Mouse (Mus musculus) hindlimb bud, embryonic 11.5 days (tissue): ENCODE results near the gene Dusp6.

Experiments
- DNase-seq: peaks from one replicate; pipeline ENCODE4 v3.0.0-alpha.2; 2012; ENCODE audit warnings: low read depth, low spot score; ENCODE audit errors: extremely low spot score

Gene Dusp6

GRCm38 (mm10) chr10:99270406-99270805 lies 7.4 kb downstream of the Dusp6 start:
- DNase-seq = no peak

- DNase-seq = no peak
Measured at GRCm38 (mm10) chr10:99271016-99271415, 8.0 kb downstream of the Dusp6 start.

- no peak for DNase-seq
Measured at GRCm38 (mm10) chr10:99273006-99273405, 10.0 kb downstream of the Dusp6 start.

- DNase-seq = no peak
Measured at GRCm38 (mm10) chr10:99274640-99275039, 11.6 kb downstream of the Dusp6 start.

- DNase-seq = no peak
Measured at GRCm38 (mm10) chr10:99279067-99279880, 16.2 kb downstream of the Dusp6 start.

GRCm38 (mm10) chr10:99283981-99284385 lies 21.0 kb downstream of the Dusp6 start:
- no peak for DNase-seq

- no peak for DNase-seq
Measured at GRCm38 (mm10) chr10:99284918-99285317, 21.9 kb downstream of the Dusp6 start.

- DNase-seq = no peak
Measured at GRCm38 (mm10) chr10:99285759-99286158, 22.7 kb downstream of the Dusp6 start.

- DNase-seq = no peak
Measured at GRCm38 (mm10) chr10:99286213-99286612, 23.2 kb downstream of the Dusp6 start.

- DNase-seq = no peak
Measured at GRCm38 (mm10) chr10:99286787-99287186, 23.8 kb downstream of the Dusp6 start.

- no peak for DNase-seq
Measured at GRCm38 (mm10) chr10:99287206-99287605, 24.2 kb downstream of the Dusp6 start.

GRCm38 (mm10) chr10:99289176-99289575 lies 26.1 kb downstream of the Dusp6 start:
- DNase-seq = no peak

- no peak for DNase-seq
Measured at GRCm38 (mm10) chr10:99293111-99293640, 30.1 kb downstream of the Dusp6 start.

GRCm38 (mm10) chr10:99297721-99298120 lies 34.7 kb downstream of the Dusp6 start:
- DNase-seq = no peak

- DNase-seq = peak; percentile 86
Measured at GRCm38 (mm10) chr10:99298328-99299295, 35.6 kb downstream of the Dusp6 start.

GRCm38 (mm10) chr10:99299303-99299702 lies 36.3 kb downstream of the Dusp6 start:
- peak; percentile 80 for DNase-seq

- DNase-seq = no peak
Measured at GRCm38 (mm10) chr10:99302051-99302450, 39.0 kb downstream of the Dusp6 start.

- no peak for DNase-seq
Measured at GRCm38 (mm10) chr10:99308837-99309236, 45.8 kb downstream of the Dusp6 start.

GRCm38 (mm10) chr10:99309617-99310016 lies 46.6 kb downstream of the Dusp6 start:
- no peak for DNase-seq

- DNase-seq = no peak
Measured at GRCm38 (mm10) chr10:99310204-99310603, 47.2 kb downstream of the Dusp6 start.

GRCm38 (mm10) chr10:99311956-99312355 lies 48.9 kb downstream of the Dusp6 start:
- no peak for DNase-seq
